8 mouse cellular contexts compared by ENCODE assay signal in genomic region chr1:59484314-59484713, GRCm38 (mm10). TPM values are rescaled to one million over a fixed set of nuclear protein-coding genes. Genes with fewer than 3 reads are reported as not detected.
A peak's percentile ranks its signal among the peaks of the same experiment; 100 is the strongest.
DNase-seq lines count a peak whose midpoint lies in the region; ATAC-seq and TF ChIP-seq lines count a peak whose summit lies in the region.

No protein-coding gene starts in this region.

- WGBS in liver, embryonic 13.5 days (ENCODE audit: insufficient replicate concordance): 48% methylated on average over 21 of the region's 21 CpGs

- H3K9ac ChIP-seq in liver, embryonic 13.5 days: peak overlapping the region; percentile 78

- H3K4me2 ChIP-seq in liver, embryonic 13.5 days: peak overlapping the region; percentile 98

- no peak for TF ChIP-seq CTCF in testis, adult 2 months (IDR thresholded peaks at IDR 0.05; ENCODE audit: control insufficient read depth, insufficient read depth, insufficient replicate concordance, low read depth, low read length)

- no peaks in the 10 kb centered on the region for H3K9me3 ChIP-seq in liver, embryonic 13.5 days (replicated peaks)

- peaks cover 20% of the 10 kb centered on the region for H3K4me1 ChIP-seq in testis, adult 2 months (ENCODE audit: control insufficient read depth, insufficient read depth, low read length)
- peaks cover 82% of the 10 kb centered on the region for H3K4me1 ChIP-seq in liver, embryonic 13.5 days (replicated peaks)

- ATAC-seq in liver, embryonic 13.5 days (ENCODE audit: low read depth): no peak
- no peak for ATAC-seq in frontal cortex, adult (ENCODE audit: low TSS enrichment)

- no peaks in the 10 kb centered on the region for H3K36me3 ChIP-seq in testis, adult 2 months (ENCODE audit: control insufficient read depth, insufficient read depth, low read length)
- peaks cover 6% of the 10 kb centered on the region; the same call in 1 of the 2 replicates for H3K36me3 ChIP-seq in liver, embryonic 13.5 days

- peak overlapping the region; percentile 79 for H3K4me3 ChIP-seq in testis, adult 2 months (ENCODE audit: control insufficient read depth, low read depth, low read length)
- H3K4me3 ChIP-seq in liver, embryonic 13.5 days (replicated peaks): peak overlapping the region; percentile 71

- no peaks in the 10 kb centered on the region for H3K27me3 ChIP-seq in testis, adult 2 months (ENCODE audit: control insufficient read depth, insufficient read depth, low read length)
- H3K27me3 ChIP-seq in liver, embryonic 13.5 days: peaks cover 26% of the 10 kb centered on the region

- no peak overlapping the region for H3K27ac ChIP-seq in testis, adult 2 months (ENCODE audit: control insufficient read depth, insufficient read depth, low read depth, low read length)
- peak overlapping the region; percentile 13; the same call in 1 of the 2 replicates for H3K27ac ChIP-seq in liver, embryonic 13.5 days

- DNase-seq in adrenal gland, postnatal 14 days: peak; percentile 25
- no peak for DNase-seq in adrenal gland, postnatal 10 days
- DNase-seq in testis, postnatal 14 days (ENCODE audit: low spot score): no peak
- DNase-seq in liver, embryonic 13.5 days: no peak
- peak; percentile 45 for DNase-seq in testis, postnatal 10 days (ENCODE audit: low spot score)
- DNase-seq in retina, postnatal 1 day: no peak

- TF ChIP-seq POLR2A in testis, adult 2 months (IDR thresholded peaks at IDR 0.05; ENCODE audit: control insufficient read depth, low read depth, low read length): no peak

RNA-seq across cellular contexts. Expression of gene Fzd7, which starts 2.1 kb away (rescaled TPM):
- total RNA-seq in adrenal gland, postnatal 14 days (2021): 13.7 and 13.9 TPM in 2 replicates
- total RNA-seq in adrenal gland, postnatal 10 days (2021): 10 to 100 TPM; 12.6 to 18.3 TPM
- 1.4 and 1.5 TPM in 2 replicates for polyA plus RNA-seq in testis, adult 2 months (2012; rRNA removed)
- polyA plus RNA-seq in liver, embryonic 13.5 days (2015; fragmentation: Nextera tagmentation; extraction: Ambion mirVana): 1.4 and 2.0 TPM in 2 replicates

RNA-seq across cellular contexts. Expression of gene Gm973, which starts 31.8 kb away (rescaled TPM):
- 4.7 and 5.5 TPM in 2 replicates for total RNA-seq in adrenal gland, postnatal 14 days (2021)
- total RNA-seq in adrenal gland, postnatal 10 days (2021): 1 to 10 TPM; 5.7 to 9.7 TPM
- 72.5 and 83.9 TPM in 2 replicates for polyA plus RNA-seq in testis, adult 2 months (2012; rRNA removed)
- polyA plus RNA-seq in liver, embryonic 13.5 days (2015; fragmentation: Nextera tagmentation; extraction: Ambion mirVana): 0.12 and 0.44 TPM in 2 replicates

Comparison
In these comparisons a context has a peak if more than half of its experiments do, and no peak if none do; other contexts are left out.
1. DNase-seq: peak in adrenal gland, postnatal 14 days (single experiment) and testis, postnatal 10 days (single experiment); none in adrenal gland, postnatal 10 days (single experiment), testis, postnatal 14 days (single experiment), liver, embryonic 13.5 days (single experiment) and retina, postnatal 1 day (single experiment).